Mouse (Mus musculus) embryonic facial prominence, embryonic 14.5 days (tissue): Measurements from ENCODE around the gene Cggbp1. TPM values are rescaled to one million over a fixed set of nuclear protein-coding genes. Genes with fewer than 3 reads are reported as not detected.

Experiments
- ATAC-seq: fragments of 200-750 bp; cut with Nextera tagmentation; 2 replicates; pipeline ENCODE4 v1.8.0; 2017; ENCODE audit warnings: low read depth, moderate number of reproducible peaks, moderate TSS enrichment
- DNase-seq: peaks from one replicate; pipeline ENCODE4 v3.0.0-alpha.2; 2015; ENCODE audit warnings: low spot score
- H3K27ac ChIP-seq: fragments of 300-500 bp; sonication (generic); replicated peaks from 2 replicates; pipeline ENCODE4 v1.5.1; 2014; ENCODE audit warnings: low read depth, mild to moderate bottlenecking, low read length, moderate library complexity
- H3K27me3 ChIP-seq: fragments of 300-500 bp; sonication (generic); replicated peaks from 2 replicates; pipeline ENCODE4 v1.6.1; 2014; ENCODE audit warnings: low read length; ENCODE audit not compliant: control insufficient read depth, insufficient read depth
- H3K36me3 ChIP-seq: fragments of 300-500 bp; sonication (generic); 2 replicates; pipeline ENCODE4 v1.6.1; 2014; ENCODE audit warnings: low read length, mixed read lengths; ENCODE audit not compliant: control insufficient read depth, insufficient read depth
- H3K4me1 ChIP-seq: fragments of 300-500 bp; sonication (generic); 2 replicates; pipeline ENCODE4 v1.6.1; 2014; ENCODE audit warnings: antibody characterized with exemption, low read length; ENCODE audit not compliant: control insufficient read depth, insufficient read depth
- H3K4me2 ChIP-seq: fragments of 300-500 bp; sonication (generic); 2 replicates; pipeline ENCODE4 v1.6.1; 2014; ENCODE audit warnings: low read depth, mild to moderate bottlenecking, low read length, moderate library complexity, mixed read lengths
- H3K4me3 ChIP-seq: fragments of 300-500 bp; sonication (generic); 2 replicates; pipeline ENCODE4 v1.5.1; 2014; ENCODE audit warnings: low read depth, mild to moderate bottlenecking, low read length
- H3K9ac ChIP-seq: fragments of 300-500 bp; sonication (generic); 2 replicates; pipeline ENCODE4 v1.6.1; 2014; ENCODE audit warnings: low read depth, mild to moderate bottlenecking, low read length, moderate library complexity, mixed read lengths
- H3K9me3 ChIP-seq: fragments of 300-500 bp; sonication (generic); 2 replicates; pipeline ENCODE4 v1.6.1; 2016; ENCODE audit warnings: low read length; ENCODE audit not compliant: control insufficient read depth
- WGBS: fragments of 180-500 bp; shearing (Covaris S2); extraction: QIAGEN DNeasy Blood & Tissue Kit; methylation state at CpG from one replicate; pipeline ENCODE4 v1.1.7; 2014; 5-methylcytosine and 5-hydroxymethylcytosine counted together
- polyA plus RNA-seq: library from polyadenylated mRNA; unstranded; fragments of >200 nt; fragmentation: Nextera tagmentation; extraction: Ambion mirVana; gene quantifications from 2 replicates; pipeline ENCODE4 v1.2.1, GENCODE M21; 2014

The Cggbp1 gene
- polyA plus RNA-seq, 1 experiment from 2014 or later = 94.2 TPM

DNA sequence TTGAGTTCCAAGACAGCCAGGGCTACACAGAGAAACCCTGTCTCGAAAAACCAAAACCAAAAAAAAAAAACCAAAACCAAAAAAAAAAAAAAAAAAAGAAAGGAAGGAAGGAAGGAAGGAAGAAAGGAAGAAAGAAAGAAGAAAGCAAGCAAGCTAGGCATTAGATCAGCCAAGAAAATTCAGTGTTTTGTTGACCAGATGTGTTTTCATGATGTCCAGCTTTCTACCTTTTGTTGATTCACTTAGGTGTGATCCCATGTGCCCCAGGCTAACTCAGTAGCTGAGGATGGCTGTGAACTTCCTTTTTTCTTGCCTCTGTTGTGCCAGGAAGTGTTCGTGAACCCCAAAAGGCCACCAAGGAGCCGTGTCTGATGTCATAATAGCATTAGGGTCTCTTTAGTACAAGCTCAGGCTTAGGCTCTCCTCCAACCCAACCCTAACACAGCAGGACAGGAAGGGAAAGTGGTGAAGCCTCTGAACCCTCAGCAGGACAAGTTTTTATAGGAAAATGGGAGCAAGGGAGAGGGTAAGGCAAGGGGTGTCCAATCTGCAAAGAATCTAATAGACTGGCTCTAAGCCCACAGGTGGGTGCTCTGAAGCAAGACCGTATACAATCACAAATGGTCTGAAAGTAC, 25.0 kb downstream of the Cggbp1 start:
- no peak overlapping the region for H3K9ac ChIP-seq
- H3K4me3 ChIP-seq = no peak overlapping the region
- no peak for DNase-seq
- no peaks in the 10 kb centered on the region for H3K36me3 ChIP-seq
- H3K4me2 ChIP-seq = no peak overlapping the region
- no peaks in the 10 kb centered on the region for H3K27me3 ChIP-seq
- 72% methylated on average over 4 of the region's 4 CpGs for WGBS
- no peak overlapping the region for H3K27ac ChIP-seq
- no peaks in the 10 kb centered on the region for H3K4me1 ChIP-seq
- no peak for ATAC-seq
- no peaks in the 10 kb centered on the region for H3K9me3 ChIP-seq

DNA sequence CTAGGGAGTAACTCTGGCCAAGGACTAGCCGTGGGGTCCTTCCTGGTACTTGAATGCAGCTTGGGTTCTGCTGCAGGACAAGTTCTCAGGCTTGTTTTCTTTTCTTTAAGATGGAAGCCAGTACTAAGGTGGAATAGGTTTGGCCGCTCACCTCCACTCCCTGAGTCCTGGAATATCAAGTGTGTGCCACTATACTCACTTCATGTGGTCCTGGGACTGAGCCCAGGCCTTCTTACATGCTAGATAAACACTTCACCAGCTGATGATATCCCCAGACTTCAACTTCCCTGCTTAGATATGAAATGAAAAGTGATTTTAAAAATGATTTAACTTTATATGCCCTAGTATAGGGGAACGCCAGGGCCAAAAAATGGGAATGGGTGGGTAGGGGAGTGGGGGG, 25.5 kb downstream of the Cggbp1 start:
- no peak for DNase-seq
- no peak overlapping the region for H3K27ac ChIP-seq
- H3K36me3 ChIP-seq = no peaks in the 10 kb centered on the region
- H3K4me3 ChIP-seq = no peak overlapping the region
- H3K27me3 ChIP-seq = no peaks in the 10 kb centered on the region
- H3K9me3 ChIP-seq = no peaks in the 10 kb centered on the region
- no peaks in the 10 kb centered on the region for H3K4me1 ChIP-seq
- ATAC-seq = no peak
- H3K9ac ChIP-seq = no peak overlapping the region
- WGBS = 89% methylated on average over 3 of the region's 3 CpGs
- H3K4me2 ChIP-seq = no peak overlapping the region

DNA sequence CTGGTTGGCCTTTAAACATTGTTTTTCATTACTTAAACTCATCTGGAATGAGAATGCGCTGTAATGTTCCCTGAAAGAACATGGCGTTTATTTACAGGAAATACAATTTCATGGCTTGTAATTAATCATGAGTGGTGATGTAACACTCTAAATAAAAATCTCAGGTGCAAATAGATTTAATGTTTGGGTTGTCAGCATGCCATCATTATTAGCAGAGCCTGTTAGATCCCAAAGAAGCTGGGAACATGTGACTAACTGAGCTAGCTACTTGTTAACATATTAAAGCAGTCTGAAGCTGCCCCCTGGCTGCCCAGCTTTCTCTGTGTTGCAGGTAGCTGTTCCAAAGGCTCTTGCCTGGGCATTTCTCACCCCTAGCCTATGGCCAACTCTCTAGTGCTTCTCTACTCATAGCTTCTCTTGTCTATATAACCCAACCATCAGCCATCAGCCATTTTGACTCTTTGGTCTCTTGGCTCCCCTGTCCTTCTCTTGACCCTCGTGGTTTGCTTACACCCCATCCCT, 26.9 kb downstream of the Cggbp1 start:
- Histone ChIP-seq H3K9ac (no peak overlapping the region), H3K9me3 (no peaks in the 10 kb centered on the region), H3K27me3 (no peaks in the 10 kb centered on the region), H3K4me2 (no peak overlapping the region), H3K36me3 (no peaks in the 10 kb centered on the region), H3K4me1 (no peaks in the 10 kb centered on the region), H3K4me3 (no peak overlapping the region), H3K27ac (no peak overlapping the region)
- no peak for ATAC-seq
- 75% methylated on average over 3 of the region's 3 CpGs for WGBS
- no peak for DNase-seq

DNA sequence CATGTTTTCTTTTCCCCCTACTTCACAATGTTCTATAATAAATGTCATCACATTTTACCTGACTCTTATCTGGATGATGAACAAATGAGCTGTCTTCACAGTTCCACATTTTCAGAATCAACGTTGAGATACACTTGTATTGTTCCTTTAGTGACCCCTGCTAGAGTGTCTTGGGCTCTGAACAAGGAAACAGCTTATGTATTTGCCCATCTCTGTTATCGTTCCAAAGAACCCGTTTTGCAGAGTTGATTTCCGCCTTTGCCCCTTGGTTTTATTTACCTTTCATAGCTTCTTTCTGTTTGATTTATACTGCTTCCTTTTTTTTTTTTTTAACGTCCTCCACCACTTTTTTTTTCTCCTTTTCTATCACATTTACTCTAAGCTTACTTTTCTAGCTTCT, 27.9 kb downstream of the Cggbp1 start:
- no peak for ATAC-seq
- H3K4me1 ChIP-seq = no peaks in the 10 kb centered on the region
- no peaks in the 10 kb centered on the region for H3K36me3 ChIP-seq
- H3K27me3 ChIP-seq = no peaks in the 10 kb centered on the region
- H3K4me2 ChIP-seq = no peak overlapping the region
- H3K27ac ChIP-seq = no peak overlapping the region
- 79% methylated on average over 5 of the region's 5 CpGs for WGBS
- no peak for DNase-seq
- no peak overlapping the region for H3K9ac ChIP-seq
- H3K4me3 ChIP-seq = no peak overlapping the region
- H3K9me3 ChIP-seq = no peaks in the 10 kb centered on the region

GRCm38 (mm10) chr16:64880986-64881385, 29.2 kb downstream of the Cggbp1 start:
- ATAC-seq = no peak
- 74% methylated on average over 3 of the region's 3 CpGs for WGBS

DNA sequence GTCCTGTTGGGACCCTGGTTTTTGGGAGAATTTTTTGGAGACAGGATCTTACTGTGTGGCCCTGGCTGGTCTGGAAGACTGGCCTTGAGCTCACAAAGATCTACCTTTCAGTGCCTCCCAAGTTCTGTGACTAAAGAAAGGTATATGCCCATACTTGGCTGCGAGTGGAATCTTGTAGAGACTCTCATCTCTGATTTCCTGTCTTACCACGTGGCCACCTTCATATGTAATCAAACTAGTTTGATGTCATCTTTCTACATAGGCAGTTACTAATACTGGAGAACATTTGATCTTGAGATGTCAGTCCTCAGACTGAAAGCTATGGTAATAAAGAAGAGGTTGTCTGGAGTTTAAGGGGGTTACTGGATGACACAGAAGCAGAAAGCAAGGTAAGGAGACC, 29.6 kb downstream of the Cggbp1 start:
- no peak for DNase-seq
- Histone ChIP-seq H3K4me2 (no peak overlapping the region), H3K36me3 (no peaks in the 10 kb centered on the region), H3K27me3 (no peaks in the 10 kb centered on the region), H3K27ac (no peak overlapping the region), H3K9ac (no peak overlapping the region), H3K4me1 (no peaks in the 10 kb centered on the region), H3K4me3 (no peak overlapping the region), H3K9me3 (no peaks in the 10 kb centered on the region)
- WGBS = 71% methylated on average over 2 of the region's 2 CpGs
- no peak for ATAC-seq

More at GRCm38 (mm10) chr16:64880986-64881385, 29.2 kb downstream of the Cggbp1 start:
- Histone ChIP-seq H3K36me3 (no peaks in the 10 kb centered on the region), H3K9me3 (no peaks in the 10 kb centered on the region), H3K4me3 (no peak overlapping the region), H3K27me3 (no peaks in the 10 kb centered on the region), H3K27ac (no peak overlapping the region), H3K9ac (no peak overlapping the region), H3K4me2 (no peak overlapping the region), H3K4me1 (no peaks in the 10 kb centered on the region)
- no peak for DNase-seq

DNA sequence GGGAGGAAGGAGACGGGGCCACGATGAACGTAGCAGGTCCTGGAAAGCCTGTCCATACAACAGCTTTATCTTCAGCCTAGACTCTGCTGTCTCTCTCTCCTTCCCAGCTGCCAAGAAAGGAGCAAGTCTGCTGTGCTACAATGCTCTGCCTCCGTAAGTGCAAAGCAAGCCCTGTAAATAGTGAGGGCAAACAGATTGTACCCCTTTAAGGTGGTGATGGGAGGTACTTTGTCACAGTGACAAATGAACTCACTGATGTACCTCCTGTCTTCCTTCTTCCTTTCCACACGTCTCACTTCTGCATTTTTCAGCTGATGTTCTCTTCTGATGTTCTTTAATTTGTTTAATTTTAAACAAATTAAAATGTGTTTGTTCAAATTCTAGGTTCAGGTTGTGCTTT, 32.1 kb downstream of the Cggbp1 start:
- no peaks in the 10 kb centered on the region for H3K4me1 ChIP-seq
- H3K9me3 ChIP-seq = no peaks in the 10 kb centered on the region
- ATAC-seq = no peak
- no peak overlapping the region for H3K4me3 ChIP-seq
- H3K27me3 ChIP-seq = no peaks in the 10 kb centered on the region
- no peak overlapping the region for H3K27ac ChIP-seq
- H3K36me3 ChIP-seq = no peaks in the 10 kb centered on the region
- no peak overlapping the region for H3K4me2 ChIP-seq
- DNase-seq = no peak
- 78% methylated on average over 5 of the region's 5 CpGs for WGBS
- no peak overlapping the region for H3K9ac ChIP-seq

DNA sequence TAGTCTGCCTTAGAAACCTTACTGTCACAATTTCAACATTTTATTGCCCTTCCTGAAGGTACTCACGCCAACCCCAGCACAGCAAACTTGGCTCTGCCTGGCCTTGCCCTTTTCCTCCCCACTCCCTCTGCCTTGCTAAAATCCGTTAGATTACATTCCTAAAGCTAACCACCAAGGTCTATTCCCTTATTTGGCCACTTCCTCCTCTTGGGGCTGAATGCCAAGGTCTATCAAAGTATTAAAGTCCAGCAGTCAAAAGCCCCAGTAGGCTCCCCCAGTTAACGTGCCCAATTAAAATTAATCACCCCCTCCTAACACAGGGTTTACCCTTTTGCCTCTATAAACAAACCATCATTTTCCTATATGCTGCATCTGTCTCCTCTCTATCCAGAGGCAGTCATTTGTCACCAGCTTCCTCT, 32.6 kb downstream of the Cggbp1 start:
- Histone ChIP-seq H3K9ac (no peak overlapping the region), H3K27me3 (no peaks in the 10 kb centered on the region), H3K9me3 (0 out of 2 replicates have a peak, but pooled peaks cover 2% of the 10 kb centered on the region), H3K27ac (no peak overlapping the region), H3K4me1 (no peaks in the 10 kb centered on the region), H3K4me2 (no peak overlapping the region), H3K4me3 (no peak overlapping the region), H3K36me3 (no peaks in the 10 kb centered on the region)
- ATAC-seq (no peak), DNase-seq (no peak)
- WGBS = 17% methylated on average over 3 of the region's 3 CpGs

- Histone ChIP-seq H3K9ac (no peak overlapping the region), H3K36me3 (no peaks in the 10 kb centered on the region), H3K4me3 (no peak overlapping the region), H3K4me1 (no peaks in the 10 kb centered on the region), H3K27me3 (no peaks in the 10 kb centered on the region), H3K27ac (no peak overlapping the region), H3K9me3 (0 out of 2 replicates have a peak, but pooled peaks cover 4% of the 10 kb centered on the region), H3K4me2 (no peak overlapping the region)
- DNase-seq (no peak), ATAC-seq (no peak)
- 29% methylated on average over 3 of the region's 3 CpGs for WGBS
Observed at GRCm38 (mm10) chr16:64885142-64885541, 33.3 kb downstream of the Cggbp1 start.
